Mouse (Mus musculus) lung, postnatal 0 days (tissue): ENCODE measurements at regions not wholly inside any gene's neighbourhood (a gene's known extent, or its start where the extent isn't known, plus 50 kb on each side); places are given as distances from the start of the nearest gene placed in this dataset.

Experiments
- CTCF ChIP-seq: IDR thresholded peaks from 2 replicates; pipeline ENCODE4 v1.5.1; 2016; ENCODE audit warnings: antibody characterized with exemption, mild to moderate bottlenecking
- EP300 ChIP-seq: IDR thresholded peaks from 2 replicates; pipeline ENCODE4 v1.6.1; 2016; ENCODE audit warnings: antibody characterized with exemption, mild to moderate bottlenecking, control low read depth

DNA sequence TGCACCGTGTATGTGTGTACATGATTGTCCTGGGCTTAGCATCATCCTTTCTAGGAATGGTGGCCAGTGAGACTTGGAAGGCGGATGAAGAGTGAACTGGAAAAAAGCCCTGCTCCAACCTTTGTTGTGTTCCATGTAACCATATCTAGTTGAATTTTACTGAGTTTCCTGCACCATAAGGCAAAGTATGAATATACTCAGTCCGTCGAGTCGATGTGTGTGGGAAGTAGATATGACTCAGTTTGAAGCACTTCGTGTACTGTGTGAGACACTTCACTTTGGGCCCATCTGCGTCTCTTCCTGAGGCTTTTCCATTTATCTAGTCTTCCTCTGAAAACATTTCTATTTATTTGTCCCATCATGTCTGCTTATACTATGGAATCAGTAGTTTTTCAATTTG lies 139.5 kb upstream of the Sp8 start:
- TF ChIP-seq CTCF (no peak), EP300 (no peak)
